Mouse (Mus musculus) forebrain, embryonic 12.5 days (tissue): ENCODE results near the gene Mthfd2l. TPM values are rescaled to one million over a fixed set of nuclear protein-coding genes. Genes with fewer than 3 reads are reported as not detected.
A peak's percentile ranks its signal among the peaks of the same experiment; 100 is the strongest.

Experiments
- ATAC-seq: fragments of 200-750 bp; cut with Nextera tagmentation; 2 replicates; pipeline ENCODE4 v1.8.0; 2017; ENCODE audit warnings: moderate TSS enrichment; ENCODE audit not compliant: low FRiP score
- H3K27ac ChIP-seq: fragments of 300-500 bp; sonication (generic); 2 replicates; pipeline ENCODE4 v1.5.1; 2016; ENCODE audit warnings: mild to moderate bottlenecking
- H3K27me3 ChIP-seq: fragments of 300-500 bp; sonication (generic); 2 replicates; pipeline ENCODE4 v1.6.1; 2016; ENCODE audit warnings: mild to moderate bottlenecking
- H3K36me3 ChIP-seq: fragments of 300-500 bp; sonication (generic); replicated peaks from 2 replicates; pipeline ENCODE4 v1.6.1; 2016; ENCODE audit warnings: mild to moderate bottlenecking
- H3K4me1 ChIP-seq: fragments of 300-500 bp; sonication (generic); 2 replicates; pipeline ENCODE4 v1.6.1; 2016
- H3K4me2 ChIP-seq: fragments of 300-500 bp; sonication (generic); 2 replicates; pipeline ENCODE4 v1.6.1; 2016; ENCODE audit warnings: mild to moderate bottlenecking, moderate library complexity
- H3K4me3 ChIP-seq: fragments of 300-500 bp; sonication (generic); replicated peaks from 2 replicates; pipeline ENCODE4 v1.5.1; 2016; ENCODE audit warnings: mild to moderate bottlenecking
- H3K9ac ChIP-seq: fragments of 300-500 bp; sonication (generic); 2 replicates; pipeline ENCODE4 v1.6.1; 2016; ENCODE audit warnings: mild to moderate bottlenecking
- H3K9me3 ChIP-seq: fragments of 300-500 bp; sonication (generic); 2 replicates; pipeline ENCODE4 v1.6.1; 2016
- WGBS: fragments of 180-500 bp; shearing (Covaris S2); methylation state at CpG from one replicate; pipeline ENCODE4 v1.1.7; 2016; 5-methylcytosine and 5-hydroxymethylcytosine counted together
- polyA plus RNA-seq: library from polyadenylated mRNA; unstranded; fragments of >200 nt; fragmentation: Nextera tagmentation; extraction: Ambion mirVana; gene quantifications from 2 replicates; pipeline ENCODE4 v1.2.1, GENCODE M21; 2016

The Mthfd2l gene
- 96.0 and 100 TPM in 2 replicates for polyA plus RNA-seq

- peak within 1 kb of the TSS; percentile 99 for H3K27ac ChIP-seq
- WGBS, result under 1% methylated on average over 78 of the region's 79 CpGs
- peak within 1 kb of the TSS; percentile 96 for H3K9ac ChIP-seq
- peak within 1 kb of the TSS; percentile 56 for H3K4me2 ChIP-seq
- peak; percentile 97 for ATAC-seq
- no peaks in the 10 kb centered on the region for H3K9me3 ChIP-seq
- no peaks in the 10 kb centered on the region for H3K27me3 ChIP-seq
- peaks cover 14% of the 10 kb centered on the region for H3K36me3 ChIP-seq
- H3K4me3 ChIP-seq, result peak within 1 kb of the TSS; percentile 82
- peaks cover 11% of the 10 kb centered on the region for H3K4me1 ChIP-seq
Measured at GRCm38 (mm10) chr5:90930971-90931851, at the start of gene Mthfd2l. Gene Mthfd2l (plus strand): TSS chr5:90931117.

GRCm38 (mm10) chr5:90881682-90882081 is 49.2 kb upstream of the Mthfd2l start:
- Histone ChIP-seq H3K4me2 (no peak overlapping the region), H3K4me1 (no peaks in the 10 kb centered on the region), H3K4me3 (no peak overlapping the region), H3K27me3 (no peaks in the 10 kb centered on the region), H3K27ac (no peak overlapping the region), H3K9ac (no peak overlapping the region), H3K9me3 (no peaks in the 10 kb centered on the region), H3K36me3 (no peaks in the 10 kb centered on the region)
- no peak for ATAC-seq
- WGBS, result 96% methylated on average over 5 of the region's 5 CpGs

- 85% methylated on average over 5 of the region's 5 CpGs for WGBS
- no peaks in the 10 kb centered on the region for H3K27me3 ChIP-seq
- H3K9ac ChIP-seq, result no peak overlapping the region
- no peaks in the 10 kb centered on the region for H3K9me3 ChIP-seq
- no peaks in the 10 kb centered on the region for H3K36me3 ChIP-seq
- ATAC-seq, result no peak
- H3K4me1 ChIP-seq, result no peaks in the 10 kb centered on the region
- no peak overlapping the region for H3K4me3 ChIP-seq
- no peak overlapping the region for H3K27ac ChIP-seq
- H3K4me2 ChIP-seq, result no peak overlapping the region
Measured at GRCm38 (mm10) chr5:90882146-90882545, 48.8 kb upstream of the Mthfd2l start.

GRCm38 (mm10) chr5:90884628-90885242 is 46.2 kb upstream of the Mthfd2l start:
- Histone ChIP-seq H3K27me3 (no peaks in the 10 kb centered on the region), H3K4me2 (no peak overlapping the region), H3K36me3 (no peaks in the 10 kb centered on the region), H3K9me3 (no peaks in the 10 kb centered on the region), H3K27ac (no peak overlapping the region), H3K9ac (no peak overlapping the region), H3K4me3 (no peak overlapping the region), H3K4me1 (no peaks in the 10 kb centered on the region)
- no peak for ATAC-seq
- 82% methylated on average over 2 of the region's 2 CpGs for WGBS

- no peaks in the 10 kb centered on the region for H3K36me3 ChIP-seq
- WGBS, result 77% methylated on average over 5 of the region's 5 CpGs
- H3K9ac ChIP-seq, result no peak overlapping the region
- peaks cover 5% of the 10 kb centered on the region for H3K4me1 ChIP-seq
- H3K9me3 ChIP-seq, result no peaks in the 10 kb centered on the region
- 0 out of 2 replicates have a peak, but pooled peaks cover 6% of the 10 kb centered on the region for H3K27me3 ChIP-seq
- no peak overlapping the region for H3K4me2 ChIP-seq
- no peak overlapping the region for H3K4me3 ChIP-seq
- no peak overlapping the region for H3K27ac ChIP-seq
- no peak for ATAC-seq
Measured at GRCm38 (mm10) chr5:90888661-90889060, 42.3 kb upstream of the Mthfd2l start.

GRCm38 (mm10) chr5:90890519-90891463 is 40.1 kb upstream of the Mthfd2l start, which contains the start of gene Cxcl1:
Gene Cxcl1 (plus strand): TSS chr5:90891241.
- Histone ChIP-seq H3K36me3 (no peaks in the 10 kb centered on the region), H3K27me3 (0 out of 2 replicates have a peak, but pooled peaks cover 6% of the 10 kb centered on the region), H3K9ac (peak within 1 kb of the TSS; percentile 47), H3K4me3 (peak within 1 kb of the TSS; percentile 47), H3K9me3 (no peaks in the 10 kb centered on the region), H3K4me1 (peaks cover 5% of the 10 kb centered on the region), H3K27ac (no peak within 1 kb of the TSS), H3K4me2 (peak within 1 kb of the TSS; percentile 86)
- 7% methylated on average over 30 of the region's 30 CpGs for WGBS
- peak; percentile 71 for ATAC-seq

GRCm38 (mm10) chr5:90891464-90891813 is 39.5 kb upstream of the Mthfd2l start:
- Histone ChIP-seq H3K27ac (no peak overlapping the region), H3K9me3 (no peaks in the 10 kb centered on the region), H3K4me3 (peak overlapping the region; percentile 47), H3K36me3 (no peaks in the 10 kb centered on the region), H3K9ac (peak overlapping the region; percentile 47), H3K4me1 (peaks cover 5% of the 10 kb centered on the region), H3K4me2 (peak overlapping the region; percentile 86), H3K27me3 (0 out of 2 replicates have a peak, but pooled peaks cover 6% of the 10 kb centered on the region)
- peak; percentile 42 for ATAC-seq
- WGBS, result 24% methylated on average over 10 of the region's 10 CpGs

- Histone ChIP-seq H3K4me3 (no peak overlapping the region), H3K9me3 (no peaks in the 10 kb centered on the region), H3K9ac (no peak overlapping the region), H3K4me1 (peaks cover 5% of the 10 kb centered on the region), H3K4me2 (no peak overlapping the region), H3K36me3 (no peaks in the 10 kb centered on the region), H3K27me3 (0 out of 2 replicates have a peak, but pooled peaks cover 6% of the 10 kb centered on the region), H3K27ac (no peak overlapping the region)
- ATAC-seq, result no peak
- WGBS, result 83% methylated on average over 8 of the region's 8 CpGs
Measured at GRCm38 (mm10) chr5:90894231-90894630, 36.7 kb upstream of the Mthfd2l start.

- Histone ChIP-seq H3K27me3 (no peaks in the 10 kb centered on the region), H3K4me1 (peaks cover under 1% of the 10 kb centered on the region; the same call in 1 of the 2 replicates), H3K4me2 (no peak overlapping the region), H3K36me3 (no peaks in the 10 kb centered on the region), H3K9me3 (no peaks in the 10 kb centered on the region), H3K4me3 (no peak overlapping the region), H3K27ac (no peak overlapping the region), H3K9ac (no peak overlapping the region)
- WGBS, result 81% methylated on average over 3 of the region's 3 CpGs
- ATAC-seq, result no peak
Measured at GRCm38 (mm10) chr5:90897429-90897828, 33.5 kb upstream of the Mthfd2l start.

GRCm38 (mm10) chr5:90899308-90899707 is 31.6 kb upstream of the Mthfd2l start:
- no peak for ATAC-seq

GRCm38 (mm10) chr5:90900147-90900546 is 30.8 kb upstream of the Mthfd2l start:
- no peak overlapping the region for H3K9ac ChIP-seq
- peaks cover 19% of the 10 kb centered on the region for H3K27me3 ChIP-seq
- H3K4me1 ChIP-seq, result peaks cover 15% of the 10 kb centered on the region
- no peak overlapping the region for H3K4me3 ChIP-seq
- H3K9me3 ChIP-seq, result no peaks in the 10 kb centered on the region
- no peak overlapping the region for H3K4me2 ChIP-seq
- ATAC-seq, result no peak
- no peaks in the 10 kb centered on the region for H3K36me3 ChIP-seq
- WGBS, result 64% methylated on average over 7 of the region's 7 CpGs
- H3K27ac ChIP-seq, result no peak overlapping the region

More at GRCm38 (mm10) chr5:90899308-90899707, 31.6 kb upstream of the Mthfd2l start:
- Histone ChIP-seq H3K27ac (no peak overlapping the region), H3K27me3 (peaks cover 11% of the 10 kb centered on the region), H3K9me3 (no peaks in the 10 kb centered on the region), H3K9ac (no peak overlapping the region), H3K36me3 (no peaks in the 10 kb centered on the region), H3K4me3 (no peak overlapping the region), H3K4me2 (no peak overlapping the region), H3K4me1 (peaks cover 15% of the 10 kb centered on the region)
- WGBS, result 83% methylated on average over 5 of the region's 5 CpGs

- Histone ChIP-seq H3K9ac (no peak overlapping the region), H3K27ac (no peak overlapping the region), H3K9me3 (no peaks in the 10 kb centered on the region), H3K27me3 (peaks cover 19% of the 10 kb centered on the region), H3K4me3 (no peak overlapping the region), H3K4me2 (no peak overlapping the region), H3K4me1 (peaks cover 15% of the 10 kb centered on the region), H3K36me3 (no peaks in the 10 kb centered on the region)
- 72% methylated on average over 7 of the region's 7 CpGs for WGBS
- no peak for ATAC-seq
Measured at GRCm38 (mm10) chr5:90900688-90901087, 30.2 kb upstream of the Mthfd2l start.
